Mouse (Mus musculus) heart, adult 2 months (tissue): ENCODE measurements around the gene Nap1l1.

Experiments
- CTCF ChIP-seq: fragments of 200-600 bp; IDR thresholded peaks from 2 replicates; pipeline ENCODE4 v1.8.1; 2022; ENCODE audit warnings: antibody characterized with exemption, mild to moderate bottlenecking, moderate library complexity
- EP300 ChIP-seq: fragments of 200-500 bp; IDR thresholded peaks from 2 replicates; pipeline ENCODE4 v1.6.1; 2011; ENCODE audit warnings: low read depth, low read length, control low read depth; ENCODE audit not compliant: insufficient read depth

DNA sequence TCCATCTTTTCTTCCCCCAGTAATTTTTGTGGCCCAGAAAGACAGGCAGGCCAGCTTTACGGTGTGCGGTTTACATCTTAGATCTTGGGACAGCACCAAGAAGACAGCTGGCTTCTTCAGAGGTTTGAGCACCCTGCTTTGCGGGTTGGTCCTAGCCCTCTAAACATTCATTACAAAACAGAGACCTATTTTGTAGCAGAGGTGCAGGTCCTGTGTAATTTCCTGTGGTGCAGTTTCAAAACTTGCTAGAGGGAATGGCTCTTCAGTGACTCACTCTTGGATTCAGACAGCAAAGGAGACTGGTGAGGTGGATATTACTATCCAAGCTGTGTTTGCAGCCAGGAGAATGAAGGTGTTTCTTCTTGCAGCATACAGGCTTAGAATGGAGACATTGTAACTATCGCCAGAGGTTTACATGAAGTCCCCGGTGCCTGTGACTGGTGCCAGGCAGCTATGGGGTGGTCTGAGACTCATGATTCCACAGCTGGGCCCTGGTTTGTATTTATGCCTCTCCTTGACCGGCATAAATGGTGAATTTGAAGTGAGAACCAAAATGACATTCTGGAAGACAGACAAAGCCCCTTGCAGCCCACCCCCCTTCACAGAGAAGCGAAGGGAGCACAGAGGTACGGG, 43.9 kb downstream of the Nap1l1 start:
- TF ChIP-seq EP300 (no peak), CTCF (no peak)
